9 mouse cellular contexts compared by ENCODE assay signal in the genomic region with DNA sequence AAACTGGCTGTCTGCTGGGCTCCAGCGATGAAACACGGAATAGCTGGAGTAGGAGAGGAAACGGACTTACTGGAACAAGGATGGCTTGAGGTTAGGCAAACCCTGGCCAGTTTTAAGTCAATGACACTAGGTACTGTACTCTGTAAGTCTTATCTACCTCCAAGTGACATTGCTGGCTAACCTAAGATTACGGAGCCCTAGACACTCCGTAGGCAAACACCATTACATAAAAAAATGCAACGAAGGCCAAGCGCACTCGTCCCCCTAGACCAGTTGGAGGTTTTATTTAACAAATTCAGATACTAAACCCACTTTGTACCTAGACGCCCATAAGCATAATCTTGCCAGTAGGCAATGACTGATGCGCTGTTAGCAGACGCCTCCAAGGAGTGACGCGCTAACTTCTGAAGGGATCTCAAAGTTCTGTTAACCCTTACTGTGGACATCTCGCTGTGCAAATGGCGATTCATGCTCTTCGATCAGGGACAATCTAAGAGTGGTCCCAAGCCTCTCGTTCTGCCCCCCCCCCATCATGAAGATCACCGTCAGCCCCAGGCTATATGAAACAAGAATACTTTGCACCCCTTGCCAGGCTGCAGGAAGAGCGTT. TPM values are rescaled to one million over a fixed set of nuclear protein-coding genes. Genes with fewer than 3 reads are reported as not detected.
DNase-seq lines count a peak whose midpoint lies in the region; ATAC-seq and TF ChIP-seq lines count a peak whose summit lies in the region.
"Had no signal": no experiment of that assay in that cellular context is flagged by ENCODE, and none has a peak within 500 bp of the region (broad histone marks: within the 10 kb centered on the region; RNA-seq: fewer than 3 reads in every experiment).

No protein-coding gene starts in this region.

- ATAC-seq in frontal cortex, adult (ENCODE audit: low TSS enrichment), result peak; percentile 64
- ATAC-seq in heart, embryonic 14.5 days (ENCODE audit: insufficient number of reproducible peaks, insufficient read depth, low FRiP score, low read depth), result no peak
- peak; percentile 20; the same call in 1 of the 2 replicates for ATAC-seq in megakaryocyte-erythroid progenitor cell, adult 5-6 weeks (replicated peaks; ENCODE audit: low FRiP score, low TSS enrichment, poor library complexity, severe bottlenecking)

- H3K36me3 ChIP-seq in heart, embryonic 14.5 days (ENCODE audit: control insufficient read depth, insufficient read depth, low read length), result peaks cover 28% of the 10 kb centered on the region

- WGBS in cerebellum, adult 2 months, result 7% methylated on average over 19 of the region's 19 CpGs
- 15% methylated on average over 19 of the region's 19 CpGs for WGBS in heart, embryonic 14.5 days

- H3K4me3 ChIP-seq in cerebellum, adult 2 months (replicated peaks; ENCODE audit: insufficient read depth, low read depth, low read length), result peak overlapping the region; percentile 100
- peak overlapping the region; percentile 58 to 84 for H3K4me3 ChIP-seq in heart, embryonic 14.5 days (ENCODE audit: control insufficient read depth in 1 of 2, insufficient read depth in 1 of 2, low read depth in 1 of 2, low read length in 2 of 2)

- DNase-seq in frontal cortex, postnatal 14 days (ENCODE audit: low spot score in 2 of 2), result no peak
- DNase-seq in A20 (ENCODE audit: low read depth, low spot score), result peak; percentile 17
- DNase-seq in cerebellum, adult 2 months, result peak; percentile 9 to 11
- DNase-seq in layer of hippocampus, postnatal 10 days (ENCODE audit: low spot score in 2 of 2), result peak; percentile 13 to 25
- DNase-seq in ovary, adult 18-20 months (ENCODE audit: low spot score), result no peak

- TF ChIP-seq CTCF in cerebellum, adult 2 months (IDR thresholded peaks at IDR 0.05; ENCODE audit: borderline replicate concordance, insufficient read depth, low read depth, low read length), result no peak

- no peaks in the 10 kb centered on the region for H3K9me3 ChIP-seq in heart, embryonic 14.5 days (ENCODE audit: control insufficient read depth, low read length)

- peak overlapping the region; percentile 70 for H3K4me2 ChIP-seq in heart, embryonic 14.5 days (ENCODE audit: low read length)

- peak overlapping the region; percentile 37; the same call in 1 of the 2 replicates for H3K27ac ChIP-seq in cerebellum, adult 2 months (ENCODE audit: insufficient read depth, low read length)
- H3K27ac ChIP-seq in heart, embryonic 14.5 days (replicated peaks in 1 of 2; ENCODE audit: control insufficient read depth in 1 of 2, insufficient read depth in 1 of 2, low read depth in 2 of 2, low read length in 2 of 2), result peak overlapping the region; percentile 63 to 87

- peak overlapping the region; percentile 81 for H3K9ac ChIP-seq in heart, embryonic 14.5 days (ENCODE audit: low read length)

- H3K27me3 ChIP-seq in cerebellum, adult 2 months (ENCODE audit: control insufficient read depth, insufficient read depth, low read length), result no peaks in the 10 kb centered on the region
- no peaks in the 10 kb centered on the region for H3K27me3 ChIP-seq in heart, embryonic 14.5 days (ENCODE audit: control insufficient read depth, insufficient read depth, low read length)

- H3K4me1 ChIP-seq in cerebellum, adult 2 months (ENCODE audit: control insufficient read depth, insufficient read depth, low read length), result no peaks in the 10 kb centered on the region
- peaks cover 0 to 3% of the 10 kb centered on the region in 2 experiments; a peak in 1 of 4 replicates for H3K4me1 ChIP-seq in heart, embryonic 14.5 days (ENCODE audit: control insufficient read depth in 2 of 2, insufficient read depth in 2 of 2, low read length in 2 of 2)

- TF ChIP-seq POLR2A in cerebellum, adult 2 months (IDR thresholded peaks at IDR 0.05; ENCODE audit: borderline replicate concordance, insufficient read depth, low read length), result no peak

RNA-seq across cellular contexts. Expression of a gene that starts 0.8 kb away (rescaled TPM):
- polyA plus RNA-seq in cerebellum, adult 2 months (2012; rRNA removed), result 240 and 243 TPM in 2 replicates
- 409 and 451 TPM in 2 replicates for polyA plus RNA-seq in heart, embryonic 14.5 days (2014; fragmentation: Nextera tagmentation; extraction: Ambion mirVana)
- total RNA-seq in layer of hippocampus, postnatal 10 days (2021), result 100 to 1,000 TPM; 418 to 424 TPM
- total RNA-seq in megakaryocyte-erythroid progenitor cell, adult 5-6 weeks (2014; fragmentation: Nextera tagmentation), result 2,164 and 2,516 TPM in 2 replicates
- 4,522 and 6,227 TPM in 2 replicates for total RNA-seq in megakaryocyte-erythroid progenitor cell, adult 5-6 weeks (2017)

RNA-seq across cellular contexts. Expression of a gene that starts 25.7 kb away (rescaled TPM):
- 38.1 and 40.1 TPM in 2 replicates for polyA plus RNA-seq in cerebellum, adult 2 months (2012; rRNA removed)
- polyA plus RNA-seq in heart, embryonic 14.5 days (2014; fragmentation: Nextera tagmentation; extraction: Ambion mirVana), result 14.3 and 14.9 TPM in 2 replicates
- 10 to 100 TPM; 20.7 to 21.6 TPM for total RNA-seq in layer of hippocampus, postnatal 10 days (2021)
- total RNA-seq in megakaryocyte-erythroid progenitor cell, adult 5-6 weeks (2014; fragmentation: Nextera tagmentation), result 43.4 and 80.8 TPM in 2 replicates
- 87.5 and 105 TPM in 2 replicates for total RNA-seq in megakaryocyte-erythroid progenitor cell, adult 5-6 weeks (2017)

RNA-seq across cellular contexts. Expression of a gene that starts 35.8 kb away (rescaled TPM):
- polyA plus RNA-seq in cerebellum, adult 2 months (2012; rRNA removed), result not detected in 2 replicates
- polyA plus RNA-seq in heart, embryonic 14.5 days (2014; fragmentation: Nextera tagmentation; extraction: Ambion mirVana), result 0.20 TPM in 1 of 2 replicates, not detected in the other
- not detected for total RNA-seq in layer of hippocampus, postnatal 10 days (2021)
- total RNA-seq in megakaryocyte-erythroid progenitor cell, adult 5-6 weeks (2014; fragmentation: Nextera tagmentation), result not detected in 2 replicates
- total RNA-seq in megakaryocyte-erythroid progenitor cell, adult 5-6 weeks (2017), result not detected in 2 replicates
- total RNA-seq: layer of hippocampus, postnatal 14 days had no signal

RNA-seq across cellular contexts. Expression of a gene that starts 42.2 kb away (rescaled TPM):
- 6.1 TPM in 2 replicates for polyA plus RNA-seq in cerebellum, adult 2 months (2012; rRNA removed)
- polyA plus RNA-seq in heart, embryonic 14.5 days (2014; fragmentation: Nextera tagmentation; extraction: Ambion mirVana), result 12.8 and 13.0 TPM in 2 replicates
- total RNA-seq in layer of hippocampus, postnatal 10 days (2021), result 10 to 100 TPM; 18.1 to 22.9 TPM
- total RNA-seq in megakaryocyte-erythroid progenitor cell, adult 5-6 weeks (2014; fragmentation: Nextera tagmentation), result 20.1 and 22.4 TPM in 2 replicates
- 45.9 and 70.9 TPM in 2 replicates for total RNA-seq in megakaryocyte-erythroid progenitor cell, adult 5-6 weeks (2017)

Comparison
In these comparisons a context has a peak if more than half of its experiments do, and no peak if none do; other contexts are left out.
1. DNase-seq: peak in A20 (single experiment), cerebellum, adult 2 months (2 of 2) and layer of hippocampus, postnatal 10 days (2 of 2); none in frontal cortex, postnatal 14 days (0 of 2) and ovary, adult 18-20 months (single experiment).
2. RNA of a gene that starts 0.8 kb away (total RNA-seq): 2,164 to 6,227 TPM in megakaryocyte-erythroid progenitor cell, adult 5-6 weeks; 418 to 424 TPM in layer of hippocampus, postnatal 10 days; every median in the first group is over 4 times any median in the second.